Mouse (Mus musculus) midbrain, embryonic 16.5 days (tissue): ENCODE measurements around the gene Yif1a. TPM values are rescaled to one million over a fixed set of nuclear protein-coding genes. Genes with fewer than 3 reads are reported as not detected.

ENCODE experiments used
- ATAC-seq: fragments of 200-750 bp; cut with Nextera tagmentation; 2 replicates; pipeline ENCODE4 v1.8.0; 2017; ENCODE audit warnings: moderate TSS enrichment
- H3K27ac ChIP-seq: fragments of 300-500 bp; sonication (generic); 2 replicates; pipeline ENCODE4 v1.5.1; 2014; ENCODE audit warnings: mild to moderate bottlenecking, low read length, mixed read lengths
- H3K27me3 ChIP-seq: fragments of 300-500 bp; sonication (generic); 2 replicates; pipeline ENCODE4 v1.6.1; 2014; ENCODE audit warnings: low read depth, low read length, mixed read lengths; ENCODE audit not compliant: control insufficient read depth, insufficient read depth
- H3K36me3 ChIP-seq: fragments of 300-500 bp; sonication (generic); 2 replicates; pipeline ENCODE4 v1.6.1; 2014; ENCODE audit warnings: mild to moderate bottlenecking, low read length, moderate library complexity, mixed read lengths; ENCODE audit not compliant: control insufficient read depth, insufficient read depth
- H3K4me1 ChIP-seq: fragments of 300-500 bp; sonication (generic); 2 replicates; pipeline ENCODE4 v1.6.1; 2014; ENCODE audit warnings: mild to moderate bottlenecking, low read length, mixed read lengths; ENCODE audit not compliant: control insufficient read depth, insufficient read depth
- H3K4me2 ChIP-seq: fragments of 300-500 bp; sonication (generic); 2 replicates; pipeline ENCODE4 v1.6.1; 2014; ENCODE audit warnings: mild to moderate bottlenecking, low read length, mixed read lengths
- H3K4me3 ChIP-seq: fragments of 300-500 bp; sonication (generic); 2 replicates; pipeline ENCODE4 v1.5.1; 2014; ENCODE audit warnings: low read depth, mild to moderate bottlenecking, low read length, moderate library complexity, mixed read lengths
- H3K9ac ChIP-seq: fragments of 300-500 bp; sonication (generic); 2 replicates; pipeline ENCODE4 v1.6.1; 2014; ENCODE audit warnings: low read depth, low read length, mixed read lengths
- H3K9me3 ChIP-seq: fragments of 300-500 bp; sonication (generic); replicated peaks from 2 replicates; pipeline ENCODE4 v1.6.1; 2014; ENCODE audit warnings: mild to moderate bottlenecking, low read length, mixed read lengths; ENCODE audit not compliant: control insufficient read depth, poor library complexity, severe bottlenecking
- WGBS: fragments of 180-500 bp; shearing (Covaris S2); extraction: QIAGEN DNeasy Blood & Tissue Kit; methylation state at CpG from one replicate; pipeline ENCODE4 v1.1.7; 2014; 5-methylcytosine and 5-hydroxymethylcytosine counted together
- polyA plus RNA-seq: library from polyadenylated mRNA; unstranded; fragments of >200 nt; fragmentation: Nextera tagmentation; extraction: Ambion mirVana; gene quantifications from 2 replicates; pipeline ENCODE4 v1.2.1, GENCODE M21; 2015

The Yif1a gene
- polyA plus RNA-seq, 1 experiment from 2014 or later = 46.6 TPM

DNA sequence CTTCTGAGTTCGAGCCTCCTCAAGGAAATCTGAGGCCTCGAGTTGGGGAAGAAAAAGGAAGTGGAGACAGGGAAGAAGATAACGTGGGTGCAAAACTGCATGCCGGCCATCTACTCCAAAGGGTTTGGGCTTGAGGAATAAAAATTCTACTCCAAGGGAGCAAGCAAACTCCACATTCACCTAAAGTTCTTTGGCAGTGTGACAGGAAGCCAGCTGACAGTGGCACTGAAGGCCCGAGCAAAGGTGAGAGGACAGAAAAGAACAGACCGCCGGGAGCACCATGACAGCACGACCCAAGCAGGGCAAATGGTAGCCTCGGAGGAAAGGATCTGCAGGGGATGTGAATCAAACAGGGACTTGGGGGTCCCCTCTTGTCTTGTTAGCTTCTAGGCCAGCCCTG is 17.7 kb downstream of the Yif1a start:
- H3K27me3 ChIP-seq = no peaks in the 10 kb centered on the region
- peak overlapping the region; percentile 98 for H3K27ac ChIP-seq
- peak overlapping the region; percentile 96 for H3K4me2 ChIP-seq
- peak overlapping the region; percentile 80 for H3K9ac ChIP-seq
- no peaks in the 10 kb centered on the region for H3K9me3 ChIP-seq
- no peak for ATAC-seq
- peak overlapping the region; percentile 70 for H3K4me3 ChIP-seq
- WGBS = 25% methylated on average over 9 of the region's 9 CpGs
- H3K36me3 ChIP-seq = peaks cover 33% of the 10 kb centered on the region
- peaks cover 12% of the 10 kb centered on the region for H3K4me1 ChIP-seq

DNA sequence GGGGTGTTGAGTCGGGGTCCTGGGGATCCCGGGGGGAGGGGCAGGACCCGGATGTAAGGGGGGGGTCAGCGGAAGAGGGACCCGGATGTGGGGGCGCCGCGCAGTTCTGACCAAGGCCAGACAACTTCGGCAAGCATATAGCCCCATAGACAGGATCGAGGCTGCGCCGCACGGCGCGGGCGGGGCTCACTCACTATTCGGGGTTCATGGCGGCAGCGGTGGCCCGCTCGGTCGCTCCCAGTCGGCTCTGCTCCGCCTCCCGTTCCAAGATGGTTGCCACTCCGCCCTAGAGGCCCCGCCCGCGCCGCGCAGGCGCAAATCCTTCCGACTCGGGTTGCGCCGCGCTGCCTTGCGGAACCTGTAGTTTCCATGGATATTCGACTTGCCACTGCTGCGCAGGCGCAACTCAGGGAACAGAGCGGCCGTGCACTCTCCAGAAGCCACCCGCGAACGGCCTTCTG is 18.4 kb downstream of the Yif1a start, which contains the start of gene Rab1b:
Gene Rab1b (minus strand): TSS at position 342 of the 461 bp plus-strand sequence.
- H3K27ac ChIP-seq = peak within 1 kb of the TSS; percentile 98
- under 1% methylated on average over 36 of the region's 46 CpGs for WGBS
- ATAC-seq = peak; percentile 95

DNA sequence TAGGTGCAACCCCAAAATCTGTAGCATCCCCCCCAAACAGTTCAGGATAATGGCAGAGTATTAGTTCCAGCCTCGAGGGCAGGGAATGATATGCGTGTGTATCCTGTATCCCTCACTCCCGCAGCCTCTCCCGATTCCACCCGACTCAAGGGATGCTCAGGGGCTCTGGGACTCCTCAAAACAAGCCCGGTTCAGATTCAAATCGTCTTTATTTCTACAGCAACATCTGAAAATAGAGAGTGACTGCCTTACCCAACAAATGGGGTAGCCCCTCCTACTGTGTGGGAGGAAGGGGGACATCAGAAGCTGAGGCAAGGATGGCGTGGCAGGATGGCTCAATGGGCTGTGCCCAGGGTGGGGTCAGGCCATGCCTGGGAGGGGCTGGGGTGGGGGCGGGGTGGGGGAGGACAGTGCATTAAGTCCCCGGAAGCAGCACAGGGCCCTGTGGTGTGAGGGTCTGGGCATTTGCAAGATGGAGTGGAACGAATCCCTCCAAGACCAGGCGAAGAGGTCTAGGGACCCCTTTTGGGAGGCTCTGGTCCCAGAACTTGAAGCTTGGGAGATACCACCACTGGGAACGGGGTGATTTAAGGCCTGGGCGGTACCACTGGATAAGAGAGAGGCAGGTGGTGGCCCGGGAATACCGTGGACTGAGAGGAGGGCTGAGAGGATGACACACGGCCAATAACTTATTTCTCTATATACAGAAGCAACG is 19.4 kb downstream of the Yif1a start:
- ATAC-seq = peak; percentile 11
- no peak overlapping the region; the same call in 1 of the 2 replicates for H3K9ac ChIP-seq
- no peak overlapping the region for H3K4me3 ChIP-seq
- peaks cover 12% of the 10 kb centered on the region for H3K4me1 ChIP-seq
- no peaks in the 10 kb centered on the region for H3K27me3 ChIP-seq
- no peak overlapping the region for H3K4me2 ChIP-seq
- peaks cover 39% of the 10 kb centered on the region for H3K36me3 ChIP-seq
- WGBS = 76% methylated on average over 18 of the region's 18 CpGs
- no peaks in the 10 kb centered on the region for H3K9me3 ChIP-seq
- H3K27ac ChIP-seq = no peak overlapping the region; the same call in 1 of the 2 replicates

More for the DNA sequence above, 18.4 kb downstream of the Yif1a start, which contains the start of gene Rab1b:
- Histone ChIP-seq H3K27me3 (no peaks in the 10 kb centered on the region), H3K4me3 (peak within 1 kb of the TSS; percentile 70), H3K9me3 (no peaks in the 10 kb centered on the region), H3K4me2 (peak within 1 kb of the TSS; percentile 96), H3K4me1 (peaks cover 12% of the 10 kb centered on the region), H3K36me3 (peaks cover 36% of the 10 kb centered on the region), H3K9ac (peak within 1 kb of the TSS; percentile 80)

- H3K27me3 ChIP-seq = no peaks in the 10 kb centered on the region
- H3K4me1 ChIP-seq = peaks cover 12% of the 10 kb centered on the region
- 16% methylated on average over 5 of the region's 5 CpGs for WGBS
- H3K4me3 ChIP-seq = no peak overlapping the region
- no peak overlapping the region for H3K9ac ChIP-seq
- H3K27ac ChIP-seq = no peak overlapping the region
- no peaks in the 10 kb centered on the region for H3K9me3 ChIP-seq
- H3K36me3 ChIP-seq = peaks cover 38% of the 10 kb centered on the region
- H3K4me2 ChIP-seq = no peak overlapping the region
- no peak for ATAC-seq
Measured at GRCm38 (mm10) chr19:5108271-5108575, 19.9 kb downstream of the Yif1a start.

DNA sequence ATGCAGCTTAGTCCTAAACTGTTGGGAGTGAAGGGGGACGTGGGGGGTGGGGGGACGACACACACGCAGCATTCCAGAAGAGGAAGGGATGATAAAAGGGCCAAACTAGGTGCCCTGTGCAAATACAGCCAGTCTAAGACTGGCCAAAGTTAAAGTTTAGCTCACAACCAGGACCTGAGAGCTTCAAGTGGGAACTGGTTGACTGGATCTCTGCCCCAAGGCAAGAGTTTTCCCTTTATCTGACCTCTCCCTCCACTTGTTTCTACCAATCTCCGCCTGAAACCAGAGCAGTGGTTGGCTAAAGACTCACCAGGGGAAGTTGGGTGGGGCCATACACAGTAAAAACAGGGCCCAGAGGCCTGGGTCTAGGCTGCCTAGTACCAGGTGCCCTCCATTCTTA is 20.4 kb downstream of the Yif1a start:
- peaks cover 12% of the 10 kb centered on the region for H3K4me1 ChIP-seq
- no peak for ATAC-seq
- no peak overlapping the region for H3K27ac ChIP-seq
- H3K9ac ChIP-seq = no peak overlapping the region
- H3K9me3 ChIP-seq = no peaks in the 10 kb centered on the region
- no peak overlapping the region for H3K4me3 ChIP-seq
- no peaks in the 10 kb centered on the region for H3K27me3 ChIP-seq
- H3K36me3 ChIP-seq = peaks cover 38% of the 10 kb centered on the region
- 69% methylated on average over 4 of the region's 4 CpGs for WGBS
- no peak overlapping the region for H3K4me2 ChIP-seq

GRCm38 (mm10) chr19:5109659-5110453 is 21.5 kb downstream of the Yif1a start:
- Histone ChIP-seq H3K27me3 (no peaks in the 10 kb centered on the region), H3K27ac (no peak overlapping the region), H3K9me3 (no peaks in the 10 kb centered on the region), H3K4me1 (peaks cover 12% of the 10 kb centered on the region), H3K36me3 (peaks cover 29% of the 10 kb centered on the region), H3K4me3 (no peak overlapping the region), H3K9ac (no peak overlapping the region), H3K4me2 (no peak overlapping the region)
- 74% methylated on average over 19 of the region's 19 CpGs for WGBS
- no peak for ATAC-seq

GRCm38 (mm10) chr19:5113783-5114182 is 25.4 kb downstream of the Yif1a start:
- H3K9ac ChIP-seq = no peak overlapping the region
- WGBS = 88% methylated on average over 7 of the region's 7 CpGs
- H3K36me3 ChIP-seq = peaks cover 28% of the 10 kb centered on the region
- peaks cover 11% of the 10 kb centered on the region for H3K4me1 ChIP-seq
- ATAC-seq = no peak
- H3K4me3 ChIP-seq = no peak overlapping the region
- H3K4me2 ChIP-seq = no peak overlapping the region
- H3K27ac ChIP-seq = no peak overlapping the region
- no peaks in the 10 kb centered on the region for H3K9me3 ChIP-seq
- H3K27me3 ChIP-seq = no peaks in the 10 kb centered on the region

- ATAC-seq = peak; percentile 94
- under 1% methylated on average over 70 of the region's 83 CpGs for WGBS
Measured at GRCm38 (mm10) chr19:5117494-5118383, 29.4 kb downstream of the Yif1a start.

More at GRCm38 (mm10) chr19:5117494-5118383, 29.4 kb downstream of the Yif1a start:
- H3K4me1 ChIP-seq = peaks cover 18% of the 10 kb centered on the region
- H3K27me3 ChIP-seq = no peaks in the 10 kb centered on the region
- no peaks in the 10 kb centered on the region for H3K9me3 ChIP-seq
- peak overlapping the region; percentile 98 for H3K9ac ChIP-seq
- peak overlapping the region; percentile 68 for H3K4me2 ChIP-seq
- peaks cover 4% of the 10 kb centered on the region; the same call in 1 of the 2 replicates for H3K36me3 ChIP-seq
- peak overlapping the region; percentile 91 for H3K27ac ChIP-seq
- H3K4me3 ChIP-seq = peak overlapping the region; percentile 88
